Mouse (Mus musculus) E14TG2a.4 (cell line): ENCODE data around the gene Defb15.

Source experiments
- CTCF ChIP-seq: conservative IDR thresholded peaks from 2 replicates; pipeline ENCODE4 v1.5.1; 2014; ENCODE audit warnings: low read length
- NANOG ChIP-seq: IDR thresholded peaks from 2 replicates; pipeline ENCODE4 v1.6.1; 2014; ENCODE audit warnings: borderline replicate concordance, low read length, mixed read lengths
- POU5F1 ChIP-seq: IDR thresholded peaks from 2 replicates; pipeline ENCODE4 v1.6.1; 2014; ENCODE audit warnings: low read length, borderline replicate concordance

- no peak for TF ChIP-seq CTCF
- TF ChIP-seq NANOG, result peak; percentile 94
- TF ChIP-seq POU5F1, result no peak
These were observed 20.6 kb downstream of the Defb15 start for GRCm38 (mm10) chr8:21911931-21912330.
